Mouse (Mus musculus): ENCODE measurements around the gene Odf3b.

Gene Odf3b

GRCm38 (mm10) chr15:89376040-89376439, 3.0 kb downstream of the Odf3b start:
- DNase-seq (ENCODE audit: low read depth, low spot score): no peak

GRCm38 (mm10) chr15:89374801-89375534, 4.1 kb downstream of the Odf3b start:
- no peak for DNase-seq (ENCODE audit: low read depth, low spot score)

GRCm38 (mm10) chr15:89374340-89374739, 4.7 kb downstream of the Odf3b start:
- DNase-seq (ENCODE audit: low read depth, low spot score): no peak

GRCm38 (mm10) chr15:89373762-89374248, 5.3 kb downstream of the Odf3b start, which contains the start of gene Sco2:
Sco2 (minus strand) TSS chr15:89373846.
- peak; percentile 92 for DNase-seq (ENCODE audit: low read depth, low spot score)

- peak; percentile 96 for DNase-seq (ENCODE audit: low read depth, low spot score)
Observed at GRCm38 (mm10) chr15:89373027-89373761, 5.9 kb downstream of the Odf3b start.

- DNase-seq (ENCODE audit: low read depth, low spot score): no peak
Observed at GRCm38 (mm10) chr15:89372536-89372935, 6.5 kb downstream of the Odf3b start.

GRCm38 (mm10) chr15:89372068-89372467, 7.0 kb downstream of the Odf3b start:
- DNase-seq (ENCODE audit: low read depth, low spot score): no peak

- DNase-seq (ENCODE audit: low read depth, low spot score): no peak
Observed at GRCm38 (mm10) chr15:89365141-89365551, 13.9 kb downstream of the Odf3b start.

GRCm38 (mm10) chr15:89363051-89363450, 16.0 kb downstream of the Odf3b start:
- DNase-seq (ENCODE audit: low read depth, low spot score): no peak

- no peak for DNase-seq (ENCODE audit: low read depth, low spot score)
Observed at GRCm38 (mm10) chr15:89358784-89359183, 20.3 kb downstream of the Odf3b start.

GRCm38 (mm10) chr15:89356372-89356771, 22.7 kb downstream of the Odf3b start:
- peak; percentile 68 for DNase-seq (ENCODE audit: low read depth, low spot score)

GRCm38 (mm10) chr15:89355241-89356187, 23.6 kb downstream of the Odf3b start, which contains the start of the genes Lmf2 and Ncaph2:
Lmf2 (minus strand) TSS chr15:89355659.
Ncaph2 (plus strand) TSS chr15:89355719.
- peak; percentile 99 for DNase-seq (ENCODE audit: low read depth, low spot score)

- DNase-seq (ENCODE audit: low read depth, low spot score): no peak
Observed at GRCm38 (mm10) chr15:89354455-89354854, 24.6 kb downstream of the Odf3b start.

GRCm38 (mm10) chr15:89353837-89354236, 25.2 kb downstream of the Odf3b start:
- no peak for DNase-seq (ENCODE audit: low read depth, low spot score)

GRCm38 (mm10) chr15:89352795-89353194, 26.3 kb downstream of the Odf3b start:
- no peak for DNase-seq (ENCODE audit: low read depth, low spot score)

GRCm38 (mm10) chr15:89352054-89352453, 27.0 kb downstream of the Odf3b start:
- DNase-seq (ENCODE audit: low read depth, low spot score): no peak

GRCm38 (mm10) chr15:89351302-89351701, 27.8 kb downstream of the Odf3b start:
- no peak for DNase-seq (ENCODE audit: low read depth, low spot score)

GRCm38 (mm10) chr15:89350447-89350846, 28.6 kb downstream of the Odf3b start:
- DNase-seq (ENCODE audit: low read depth, low spot score): no peak

GRCm38 (mm10) chr15:89343325-89343724, 35.8 kb downstream of the Odf3b start:
- peak; percentile 22 for DNase-seq (ENCODE audit: low read depth, low spot score)

GRCm38 (mm10) chr15:89341678-89342077, 37.4 kb downstream of the Odf3b start:
- DNase-seq (ENCODE audit: low read depth, low spot score): no peak

- no peak for DNase-seq (ENCODE audit: low read depth, low spot score)
Observed at GRCm38 (mm10) chr15:89340136-89340535, 38.9 kb downstream of the Odf3b start.

Measured in CD4-positive, CD25-positive, alpha-beta regulatory T cell, adult 2 months (primary cell).